Mouse (Mus musculus) hindbrain, embryonic 14.5 days (tissue): ENCODE data around the gene Vmn2r58. TPM values are rescaled to one million over a fixed set of nuclear protein-coding genes. Genes with fewer than 3 reads are reported as not detected.
"Not testable (repeated sequence)": the region's sequence is repeated elsewhere in the genome, so short reads cannot be mapped to it uniquely, and the experiment has no call there.

Experiments
- ATAC-seq: fragments of 200-750 bp; cut with Nextera tagmentation; 2 replicates; pipeline ENCODE4 v1.8.0; 2017; ENCODE audit warnings: moderate number of reproducible peaks, mild to moderate bottlenecking, moderate TSS enrichment, moderate library complexity; ENCODE audit not compliant: low FRiP score
- DNase-seq: peaks from one replicate; pipeline ENCODE4 v3.0.0-alpha.2; 2015; ENCODE audit warnings: low spot score
- H3K27ac ChIP-seq: fragments of 300-500 bp; sonication (generic); 2 replicates; pipeline ENCODE4 v1.5.1; 2014; ENCODE audit warnings: mild to moderate bottlenecking, moderate library complexity
- H3K27me3 ChIP-seq: fragments of 300-500 bp; sonication (generic); 2 replicates; pipeline ENCODE4 v1.6.1; 2014; ENCODE audit warnings: mild to moderate bottlenecking, low read length, mixed read lengths; ENCODE audit not compliant: control insufficient read depth, insufficient read depth
- H3K36me3 ChIP-seq: fragments of 300-500 bp; sonication (generic); replicated peaks from 2 replicates; pipeline ENCODE4 v1.6.1; 2014; ENCODE audit not compliant: control insufficient read depth, insufficient read depth
- H3K4me1 ChIP-seq: fragments of 300-500 bp; sonication (generic); replicated peaks from 2 replicates; pipeline ENCODE4 v1.6.1; 2014; ENCODE audit warnings: antibody characterized with exemption, low read length, mixed read lengths; ENCODE audit not compliant: control insufficient read depth, insufficient read depth
- H3K4me2 ChIP-seq: fragments of 300-500 bp; sonication (generic); replicated peaks from 2 replicates; pipeline ENCODE4 v1.6.1; 2014; ENCODE audit warnings: mild to moderate bottlenecking, moderate library complexity
- H3K4me3 ChIP-seq: fragments of 300-500 bp; sonication (generic); replicated peaks from 2 replicates; pipeline ENCODE4 v1.5.1; 2014; ENCODE audit warnings: mild to moderate bottlenecking, low read length
- H3K9ac ChIP-seq: fragments of 300-500 bp; sonication (generic); 2 replicates; pipeline ENCODE4 v1.6.1; 2014
- H3K9me3 ChIP-seq: fragments of 300-500 bp; sonication (generic); 2 replicates; pipeline ENCODE4 v1.6.1; 2016; ENCODE audit warnings: low read length; ENCODE audit not compliant: control insufficient read depth
- WGBS: fragments of 180-500 bp; shearing (Covaris S2); extraction: QIAGEN DNeasy Blood & Tissue Kit; methylation state at CpG from one replicate; pipeline ENCODE4 v1.1.7; 2014; 5-methylcytosine and 5-hydroxymethylcytosine counted together
- polyA plus RNA-seq: library from polyadenylated mRNA; unstranded; fragments of >200 nt; fragmentation: Nextera tagmentation; extraction: Ambion mirVana; gene quantifications from 2 replicates; pipeline ENCODE4 v1.2.1, GENCODE M21; 2014

Vmn2r58 gene
- not detected in 2 replicates for polyA plus RNA-seq

DNA sequence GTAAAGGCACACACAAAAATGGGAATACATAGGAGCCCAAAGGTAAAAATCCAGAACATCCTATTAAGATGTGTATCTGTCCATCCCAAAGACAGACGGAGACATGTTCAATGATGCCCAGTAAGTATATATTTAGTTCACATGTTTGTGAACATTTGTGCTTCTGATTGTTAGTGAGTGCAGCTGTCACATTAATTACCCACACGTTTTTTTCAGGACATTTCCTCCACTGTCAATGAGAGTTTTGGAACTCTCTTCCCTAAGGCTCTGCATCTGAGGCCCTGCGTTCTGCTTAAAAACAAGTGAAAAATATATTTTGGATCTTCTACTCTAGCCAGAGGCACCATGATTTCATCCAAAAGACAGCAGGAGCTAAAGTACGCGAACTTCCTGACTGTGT lies at the start of gene Vmn2r58:
Gene Vmn2r58 (minus strand): TSS at position 101 of the 400 bp plus-strand sequence.
- H3K4me2 ChIP-seq, H3K36me3 ChIP-seq, H3K4me3 ChIP-seq, H3K4me1 ChIP-seq, H3K27me3 ChIP-seq, DNase-seq, H3K27ac ChIP-seq, ATAC-seq, H3K9ac ChIP-seq: not testable (repeated sequence)
- H3K9me3 ChIP-seq: peaks cover 15% of the 10 kb centered on the region; the same call in 1 of the 2 replicates
- WGBS: 77% methylated on average over 5 of the region's 5 CpGs

Other genes with a start within 250 kb of the Vmn2r58 start
- gene Zfp788, start 239.5 kb downstream of the Vmn2r58 start, polyA plus RNA-seq: 29.2 and 31.8 TPM in 2 replicates
- not detected in 2 replicates for gene Vmn2r59, start 186.3 kb upstream of the Vmn2r58 start, polyA plus RNA-seq
- not detected in 2 replicates for gene Vmn2r60, start 235.1 kb upstream of the Vmn2r58 start, polyA plus RNA-seq